Mouse (Mus musculus): ENCODE measurements around the gene Ogfrl1. TPM values are rescaled to one million over a fixed set of nuclear protein-coding genes. Genes with fewer than 3 reads are reported as not detected.
"Not testable (repeated sequence)": the region's sequence is repeated elsewhere in the genome, so short reads cannot be mapped to it uniquely, and the experiment has no call there.

Gene Ogfrl1
- polyA plus RNA-seq, 1 experiment = 10.1 TPM

DNA sequence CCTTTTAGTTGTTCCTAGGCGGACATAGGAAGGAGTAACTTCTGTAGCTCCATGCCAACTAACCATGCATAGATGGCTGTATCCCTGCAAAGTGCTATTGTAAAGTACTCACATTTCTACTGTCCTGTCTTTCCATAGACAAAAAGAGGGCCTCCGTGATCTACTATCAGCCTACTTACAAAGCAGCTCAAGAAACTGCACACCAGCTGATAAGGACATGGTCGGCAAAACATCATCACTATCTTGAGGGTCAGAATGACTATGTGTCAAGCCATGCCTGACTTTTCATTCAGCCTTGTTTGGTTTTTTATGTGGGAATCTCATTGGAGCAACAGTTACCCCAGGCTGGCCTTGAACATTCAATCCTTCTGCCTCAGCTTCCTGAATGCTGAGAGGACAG is 20.0 kb upstream of the Ogfrl1 start:
- TF ChIP-seq CTCF (IDR thresholded peaks at IDR 0.05; ENCODE audit: low read depth, low read length) (no peak), EP300 (IDR thresholded peaks at IDR 0.05; ENCODE audit: insufficient read depth, low read depth, low read length) (no peak), POLR2A (IDR thresholded peaks at IDR 0.05; ENCODE audit: insufficient read depth, low read length) (no peak)
- Histone ChIP-seq H3K9ac (ENCODE audit: low read depth, poor library complexity, severe bottlenecking) (no peak overlapping the region), H3K4me3 (ENCODE audit: low read depth, low read length) (no peak overlapping the region), H3K27ac (ENCODE audit: insufficient read depth, low read length) (no peak overlapping the region), H3K4me1 (ENCODE audit: control insufficient read depth, insufficient read depth, low read length) (no peaks in the 10 kb centered on the region), H3K27me3 (ENCODE audit: control insufficient read depth, insufficient read depth, low read length, poor library complexity, severe bottlenecking) (no peaks in the 10 kb centered on the region), H3K9me3 (replicated peaks; ENCODE audit: control insufficient read depth, insufficient read depth, low read length, poor library complexity, severe bottlenecking) (no peaks in the 10 kb centered on the region), H3K36me3 (ENCODE audit: control insufficient read depth, insufficient read depth, low read length, poor library complexity, severe bottlenecking) (no peaks in the 10 kb centered on the region)

DNA sequence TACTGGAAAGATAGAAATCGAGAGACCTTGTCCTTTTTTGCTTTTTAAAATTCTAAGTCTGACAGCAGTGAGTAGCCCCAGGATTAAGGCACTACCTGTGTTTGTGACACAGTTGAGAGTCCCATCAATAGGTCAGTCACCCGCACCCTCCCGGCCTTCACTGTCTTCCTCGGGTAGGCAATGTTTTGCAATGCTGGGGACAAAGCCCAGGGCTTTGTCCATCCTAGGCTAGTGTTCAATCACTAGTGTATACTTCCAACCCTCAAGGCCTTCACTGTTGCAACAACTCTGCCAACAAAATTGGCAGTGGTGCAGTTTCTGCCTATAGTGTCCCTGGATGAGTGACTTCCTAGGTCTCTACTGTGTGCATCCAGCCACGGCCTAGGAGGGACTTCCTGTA is 14.0 kb upstream of the Ogfrl1 start:
- no peaks in the 10 kb centered on the region for H3K4me1 ChIP-seq (ENCODE audit: control insufficient read depth, insufficient read depth, low read length)
- no peaks in the 10 kb centered on the region for H3K9me3 ChIP-seq (replicated peaks; ENCODE audit: control insufficient read depth, insufficient read depth, low read length, poor library complexity, severe bottlenecking)
- TF ChIP-seq EP300 (IDR thresholded peaks at IDR 0.05; ENCODE audit: insufficient read depth, low read depth, low read length) = no peak
- no peak for TF ChIP-seq CTCF (IDR thresholded peaks at IDR 0.05; ENCODE audit: low read depth, low read length)
- TF ChIP-seq POLR2A (IDR thresholded peaks at IDR 0.05; ENCODE audit: insufficient read depth, low read length) = no peak
- H3K4me3 ChIP-seq (ENCODE audit: low read depth, low read length) = no peak overlapping the region
- H3K9ac ChIP-seq (ENCODE audit: low read depth, poor library complexity, severe bottlenecking) = no peak overlapping the region
- no peaks in the 10 kb centered on the region for H3K27me3 ChIP-seq (ENCODE audit: control insufficient read depth, insufficient read depth, low read length, poor library complexity, severe bottlenecking)
- no peaks in the 10 kb centered on the region for H3K36me3 ChIP-seq (ENCODE audit: control insufficient read depth, insufficient read depth, low read length, poor library complexity, severe bottlenecking)
- no peak overlapping the region for H3K27ac ChIP-seq (ENCODE audit: insufficient read depth, low read length)

DNA sequence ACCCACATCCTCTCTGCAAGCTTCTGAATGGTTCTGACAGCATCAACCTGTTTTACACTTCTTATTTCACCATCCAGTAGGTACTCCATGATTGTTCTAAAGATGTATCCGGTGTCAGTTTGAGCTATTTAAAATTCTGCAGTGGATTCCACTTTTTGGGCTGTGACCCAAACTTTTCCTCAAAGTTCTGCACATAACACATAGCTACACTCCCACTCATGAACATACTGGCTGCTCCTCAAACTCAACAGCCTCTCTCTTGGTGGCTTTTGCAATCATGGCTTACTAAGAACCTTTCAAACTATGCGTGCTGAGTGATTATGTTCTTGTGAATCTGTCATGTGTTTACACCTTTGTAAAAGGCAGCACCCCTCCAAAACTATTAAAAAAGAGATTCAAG is 12.4 kb upstream of the Ogfrl1 start:
- Histone ChIP-seq H3K27ac (ENCODE audit: insufficient read depth, low read length) (no peak overlapping the region), H3K9me3 (replicated peaks; ENCODE audit: control insufficient read depth, insufficient read depth, low read length, poor library complexity, severe bottlenecking) (no peaks in the 10 kb centered on the region), H3K4me1 (ENCODE audit: control insufficient read depth, insufficient read depth, low read length) (no peaks in the 10 kb centered on the region), H3K9ac (ENCODE audit: low read depth, poor library complexity, severe bottlenecking) (no peak overlapping the region), H3K4me3 (ENCODE audit: low read depth, low read length) (no peak overlapping the region), H3K36me3 (ENCODE audit: control insufficient read depth, insufficient read depth, low read length, poor library complexity, severe bottlenecking) (no peaks in the 10 kb centered on the region), H3K27me3 (ENCODE audit: control insufficient read depth, insufficient read depth, low read length, poor library complexity, severe bottlenecking) (no peaks in the 10 kb centered on the region)
- no peak for TF ChIP-seq CTCF (IDR thresholded peaks at IDR 0.05; ENCODE audit: low read depth, low read length)

GRCm38 (mm10) chr1:23402401-23402800 is 4.8 kb upstream of the Ogfrl1 start:
- no peak for TF ChIP-seq EP300 (IDR thresholded peaks at IDR 0.05; ENCODE audit: insufficient read depth, low read depth, low read length)
- TF ChIP-seq CTCF (IDR thresholded peaks at IDR 0.05; ENCODE audit: low read depth, low read length) = no peak
- TF ChIP-seq POLR2A (IDR thresholded peaks at IDR 0.05; ENCODE audit: insufficient read depth, low read length) = no peak
- Histone ChIP-seq H3K9ac (ENCODE audit: low read depth, poor library complexity, severe bottlenecking) (no peak overlapping the region), H3K4me3 (ENCODE audit: low read depth, low read length) (no peak overlapping the region), H3K9me3 (replicated peaks; ENCODE audit: control insufficient read depth, insufficient read depth, low read length, poor library complexity, severe bottlenecking) (no peaks in the 10 kb centered on the region), H3K4me1 (ENCODE audit: control insufficient read depth, insufficient read depth, low read length) (no peaks in the 10 kb centered on the region), H3K27ac (ENCODE audit: insufficient read depth, low read length) (no peak overlapping the region), H3K36me3 (ENCODE audit: control insufficient read depth, insufficient read depth, low read length, poor library complexity, severe bottlenecking) (no peaks in the 10 kb centered on the region), H3K27me3 (ENCODE audit: control insufficient read depth, insufficient read depth, low read length, poor library complexity, severe bottlenecking) (no peaks in the 10 kb centered on the region)

DNA sequence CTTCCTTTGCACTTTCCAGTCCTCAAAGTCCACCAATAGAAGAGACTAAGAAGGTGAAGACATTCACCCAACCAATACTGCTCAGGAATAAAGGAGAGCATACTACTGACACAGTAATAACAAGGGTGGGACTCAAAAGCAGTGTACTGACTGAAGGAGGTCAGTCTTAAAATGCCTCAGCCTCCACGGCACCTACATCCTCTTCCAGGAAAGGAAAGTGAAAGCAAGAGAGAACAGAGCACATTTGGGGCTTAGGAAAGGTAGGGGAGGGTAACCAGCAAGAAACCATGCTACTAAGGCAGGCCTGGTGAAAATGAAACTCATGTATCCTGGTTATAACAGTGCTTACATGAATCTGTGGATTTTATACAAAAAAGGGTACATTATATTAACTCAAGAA is 2.0 kb upstream of the Ogfrl1 start:
- no peak overlapping the region for H3K4me3 ChIP-seq (ENCODE audit: low read depth, low read length)
- H3K27me3 ChIP-seq (ENCODE audit: control insufficient read depth, insufficient read depth, low read length, poor library complexity, severe bottlenecking) = no peaks in the 10 kb centered on the region
- H3K9ac ChIP-seq (ENCODE audit: low read depth, poor library complexity, severe bottlenecking) = no peak overlapping the region
- H3K9me3 ChIP-seq (replicated peaks; ENCODE audit: control insufficient read depth, insufficient read depth, low read length, poor library complexity, severe bottlenecking) = no peaks in the 10 kb centered on the region
- TF ChIP-seq CTCF (IDR thresholded peaks at IDR 0.05; ENCODE audit: low read depth, low read length) = no peak
- TF ChIP-seq EP300 (IDR thresholded peaks at IDR 0.05; ENCODE audit: insufficient read depth, low read depth, low read length) = no peak
- no peak for TF ChIP-seq POLR2A (IDR thresholded peaks at IDR 0.05; ENCODE audit: insufficient read depth, low read length)
- no peaks in the 10 kb centered on the region for H3K36me3 ChIP-seq (ENCODE audit: control insufficient read depth, insufficient read depth, low read length, poor library complexity, severe bottlenecking)
- no peaks in the 10 kb centered on the region for H3K4me1 ChIP-seq (ENCODE audit: control insufficient read depth, insufficient read depth, low read length)
- no peak overlapping the region for H3K27ac ChIP-seq (ENCODE audit: insufficient read depth, low read length)

GRCm38 (mm10) chr1:23394356-23394755 is 3.2 kb downstream of the Ogfrl1 start:
- H3K27me3 ChIP-seq (ENCODE audit: control insufficient read depth, insufficient read depth, low read length, poor library complexity, severe bottlenecking); H3K4me3 ChIP-seq (ENCODE audit: low read depth, low read length); H3K36me3 ChIP-seq (ENCODE audit: control insufficient read depth, insufficient read depth, low read length, poor library complexity, severe bottlenecking); H3K27ac ChIP-seq (ENCODE audit: insufficient read depth, low read length); H3K9ac ChIP-seq (ENCODE audit: low read depth, poor library complexity, severe bottlenecking); H3K4me1 ChIP-seq (ENCODE audit: control insufficient read depth, insufficient read depth, low read length); H3K9me3 ChIP-seq (replicated peaks; ENCODE audit: control insufficient read depth, insufficient read depth, low read length, poor library complexity, severe bottlenecking): not testable (repeated sequence)

- H3K27me3 ChIP-seq (ENCODE audit: control insufficient read depth, insufficient read depth, low read length, poor library complexity, severe bottlenecking) = no peaks in the 10 kb centered on the region
- no peak for TF ChIP-seq POLR2A (IDR thresholded peaks at IDR 0.05; ENCODE audit: insufficient read depth, low read length)
- no peak for TF ChIP-seq CTCF (IDR thresholded peaks at IDR 0.05; ENCODE audit: low read depth, low read length)
- no peak for TF ChIP-seq EP300 (IDR thresholded peaks at IDR 0.05; ENCODE audit: insufficient read depth, low read depth, low read length)
- H3K9me3 ChIP-seq (replicated peaks; ENCODE audit: control insufficient read depth, insufficient read depth, low read length, poor library complexity, severe bottlenecking) = no peaks in the 10 kb centered on the region
- H3K4me1 ChIP-seq (ENCODE audit: control insufficient read depth, insufficient read depth, low read length) = no peaks in the 10 kb centered on the region
- no peaks in the 10 kb centered on the region for H3K36me3 ChIP-seq (ENCODE audit: control insufficient read depth, insufficient read depth, low read length, poor library complexity, severe bottlenecking)
- H3K4me3 ChIP-seq (ENCODE audit: low read depth, low read length) = no peak overlapping the region
- no peak overlapping the region for H3K9ac ChIP-seq (ENCODE audit: low read depth, poor library complexity, severe bottlenecking)
- no peak overlapping the region for H3K27ac ChIP-seq (ENCODE audit: insufficient read depth, low read length)
Observed at GRCm38 (mm10) chr1:23391744-23392143, 5.8 kb downstream of the Ogfrl1 start.
